Mouse (Mus musculus): ENCODE measurements at regions not wholly inside any gene's neighbourhood (a gene's known extent, or its start where the extent isn't known, plus 50 kb on each side); places are given as distances from the start of the nearest gene placed in this dataset.

GRCm38 (mm10) chr6:148586439-148587321 is 142.5 kb upstream of the Tmtc1 start:
- TF ChIP-seq GATA1 (IDR thresholded peaks at IDR 0.05; ENCODE audit: low read length) = no peak
- no peak for TF ChIP-seq TAL1 (IDR thresholded peaks at IDR 0.05; ENCODE audit: low read length)

All from erythroblast, embryonic 14.5 days (primary cell).